In genomic region chr12:16828505-16828904, GRCm38 (mm10) we compare ENCODE assay signal across 8 mouse cellular contexts. TPM values are rescaled to one million over a fixed set of nuclear protein-coding genes. Genes with fewer than 3 reads are reported as not detected.
A peak's percentile ranks its signal among the peaks of the same experiment; 100 is the strongest.
DNase-seq lines count a peak whose midpoint lies in the region; ATAC-seq and TF ChIP-seq lines count a peak whose summit lies in the region.

No protein-coding gene starts in this region.

- no peak overlapping the region for H3K4me3 ChIP-seq in liver, adult 2 months (ENCODE audit: insufficient read depth, low read depth, low read length)
- no peak overlapping the region for H3K4me3 ChIP-seq in small intestine, adult 2 months (ENCODE audit: low read depth, low read length)
- H3K4me3 ChIP-seq in thymus, adult 2 months (ENCODE audit: control insufficient read depth, insufficient read depth, low read length): no peak overlapping the region
- H3K4me3 ChIP-seq in hindbrain, embryonic 14.5 days (replicated peaks; ENCODE audit: low read length): no peak overlapping the region

- no peak overlapping the region for H3K27ac ChIP-seq in liver, adult 2 months (replicated peaks; ENCODE audit: insufficient read depth, low read depth, low read length)
- H3K27ac ChIP-seq in small intestine, adult 2 months (ENCODE audit: insufficient read depth, low read depth, low read length): no peak overlapping the region
- no peak overlapping the region for H3K27ac ChIP-seq in thymus, adult 2 months (ENCODE audit: control insufficient read depth, insufficient read depth, low read length)
- H3K27ac ChIP-seq in hindbrain, embryonic 14.5 days: no peak overlapping the region

- peak; percentile 92 for TF ChIP-seq CTCF in liver, adult 2 months (IDR thresholded peaks at IDR 0.05; ENCODE audit: low read depth, low read length)
- peak; percentile 80 for TF ChIP-seq CTCF in small intestine, adult 2 months (IDR thresholded peaks at IDR 0.05; ENCODE audit: extremely low read depth, insufficient read length, insufficient replicate concordance, low read depth, low read length)
- TF ChIP-seq CTCF in thymus, adult 2 months (IDR thresholded peaks at IDR 0.05; ENCODE audit: borderline replicate concordance, control insufficient read depth, extremely low read depth, insufficient read depth, low read length, poor library complexity): no peak

- no peak for TF ChIP-seq POLR2A in liver, adult 2 months (IDR thresholded peaks at IDR 0.05; ENCODE audit: extremely low read depth, insufficient read depth, low read length)
- TF ChIP-seq POLR2A in small intestine, adult 2 months (IDR thresholded peaks at IDR 0.05; ENCODE audit: low read depth, low read length): no peak
- no peak for TF ChIP-seq POLR2A in thymus, adult 2 months (IDR thresholded peaks at IDR 0.05; ENCODE audit: control insufficient read depth, extremely low read depth, insufficient read depth, low read length, poor library complexity)

- H3K9ac ChIP-seq in liver, adult 2 months (ENCODE audit: low read depth, low read length): no peak overlapping the region
- H3K9ac ChIP-seq in hindbrain, embryonic 14.5 days: no peak overlapping the region

- no peaks in the 10 kb centered on the region for H3K79me2 ChIP-seq in liver, adult 2 months (ENCODE audit: control insufficient read depth, insufficient read depth, low read length)

- intact Hi-C loops in heart, postnatal 14 days (cut with DNase I): loop anchor here (5.0 kb wide), 1 partner anchor 139 kb away; no protein-coding TSS in a partner anchor

- ATAC-seq in hindbrain, embryonic 14.5 days (ENCODE audit: low FRiP score): no peak

- no peak overlapping the region for H3K4me2 ChIP-seq in hindbrain, embryonic 14.5 days (replicated peaks)

- no peaks in the 10 kb centered on the region for H3K27me3 ChIP-seq in liver, adult 2 months (ENCODE audit: control insufficient read depth, insufficient read depth, low read length)
- H3K27me3 ChIP-seq in small intestine, adult 2 months (ENCODE audit: control insufficient read depth, insufficient read depth, low read length): no peaks in the 10 kb centered on the region
- no peaks in the 10 kb centered on the region for H3K27me3 ChIP-seq in thymus, adult 2 months (ENCODE audit: control insufficient read depth, insufficient read depth, low read length)
- H3K27me3 ChIP-seq in hindbrain, embryonic 14.5 days (ENCODE audit: control insufficient read depth, insufficient read depth, low read length): no peaks in the 10 kb centered on the region

- H3K4me1 ChIP-seq in liver, adult 2 months (ENCODE audit: control insufficient read depth, insufficient read depth, low read length): no peaks in the 10 kb centered on the region
- peaks cover 15% of the 10 kb centered on the region; the same call in 1 of the 2 replicates for H3K4me1 ChIP-seq in small intestine, adult 2 months (ENCODE audit: control insufficient read depth, insufficient read depth, insufficient read length, low read length)
- no peaks in the 10 kb centered on the region for H3K4me1 ChIP-seq in thymus, adult 2 months (replicated peaks; ENCODE audit: control insufficient read depth, insufficient read depth, low read length)
- H3K4me1 ChIP-seq in hindbrain, embryonic 14.5 days (replicated peaks; ENCODE audit: control insufficient read depth, insufficient read depth, low read length): no peaks in the 10 kb centered on the region

- WGBS in liver, adult 2 months: 11% methylated on average over 6 of the region's 6 CpGs
- WGBS in small intestine, adult 2 months: 8% methylated on average over 6 of the region's 6 CpGs
- 22% methylated on average over 6 of the region's 6 CpGs for WGBS in thymus, adult 2 months
- WGBS in hindbrain, embryonic 14.5 days: 74% methylated on average over 6 of the region's 6 CpGs

- DNase-seq in ovary, adult 18-20 months (ENCODE audit: low spot score): peak; percentile 41
- DNase-seq in ovary, postnatal 10 days (ENCODE audit: low spot score): no peak
- DNase-seq in adrenal gland, postnatal 36 days: peak; percentile 73 to 83
- peak; percentile 54 to 61 for DNase-seq in heart, postnatal 14 days
- peak; percentile 70 for DNase-seq in liver, adult 2 months (ENCODE audit: extremely low read depth, low read depth, low spot score)
- DNase-seq in thymus, adult 2 months: no peak
- DNase-seq in hindbrain, embryonic 14.5 days (ENCODE audit: low spot score): no peak

- no peaks in the 10 kb centered on the region for H3K9me3 ChIP-seq in hindbrain, embryonic 14.5 days (ENCODE audit: control insufficient read depth, low read length)

- H3K36me3 ChIP-seq in liver, adult 2 months (ENCODE audit: control insufficient read depth, insufficient read depth, low read length): peaks cover 2% of the 10 kb centered on the region; the same call in 1 of the 2 replicates
- H3K36me3 ChIP-seq in small intestine, adult 2 months (ENCODE audit: control insufficient read depth, insufficient read depth, low read length): peaks cover 2% of the 10 kb centered on the region; the same call in 1 of the 2 replicates
- H3K36me3 ChIP-seq in thymus, adult 2 months (ENCODE audit: control insufficient read depth, insufficient read depth, low read length): peaks cover 3% of the 10 kb centered on the region; the same call in 1 of the 2 replicates
- peaks cover 57% of the 10 kb centered on the region for H3K36me3 ChIP-seq in hindbrain, embryonic 14.5 days (replicated peaks; ENCODE audit: control insufficient read depth, insufficient read depth)

RNA-seq across cellular contexts. Expression of gene E2f6, which starts 17.7 kb away (rescaled TPM):
- 10 to 100 TPM; 33.8 to 39.0 TPM for total RNA-seq in adrenal gland, postnatal 36 days (2021)
- 10 to 100 TPM; 57.2 to 60.7 TPM for total RNA-seq in heart, postnatal 14 days (2021)
- 8.8 and 11.5 TPM in 2 replicates for total RNA-seq in liver, adult 2 months (2014; rRNA removed)
- 10.8 and 10.9 TPM in 2 replicates for polyA plus RNA-seq in liver, adult 2 months (2012; rRNA removed)
- polyA plus RNA-seq in small intestine, adult 2 months (2012; rRNA removed): 6.2 and 6.5 TPM in 2 replicates
- polyA plus RNA-seq in thymus, adult 2 months (2012; rRNA removed): 18.8 and 19.9 TPM in 2 replicates
- 32.5 and 36.2 TPM in 2 replicates for polyA plus RNA-seq in hindbrain, embryonic 14.5 days (2014; fragmentation: Nextera tagmentation; extraction: Ambion mirVana)

RNA-seq across cellular contexts. Expression of gene Greb1, which starts 27.8 kb away (rescaled TPM):
- 10 to 100 TPM; 29.2 to 77.1 TPM for total RNA-seq in adrenal gland, postnatal 36 days (2021)
- under 1 TPM; 0.19 to 0.90 TPM for total RNA-seq in heart, postnatal 14 days (2021)
- 0.09 TPM in 1 of 2 replicates, not detected in the other for total RNA-seq in liver, adult 2 months (2014; rRNA removed)
- 0.02 and 0.09 TPM in 2 replicates for polyA plus RNA-seq in liver, adult 2 months (2012; rRNA removed)
- polyA plus RNA-seq in small intestine, adult 2 months (2012; rRNA removed): 2.0 and 3.5 TPM in 2 replicates
- polyA plus RNA-seq in thymus, adult 2 months (2012; rRNA removed): 1.2 and 10.6 TPM in 2 replicates
- 0.88 and 1.4 TPM in 2 replicates for polyA plus RNA-seq in hindbrain, embryonic 14.5 days (2014; fragmentation: Nextera tagmentation; extraction: Ambion mirVana)

Comparison
In these comparisons a context has a peak if more than half of its experiments do, and no peak if none do; other contexts are left out.
1. DNase-seq: peak in ovary, adult 18-20 months (single experiment), adrenal gland, postnatal 36 days (2 of 2), heart, postnatal 14 days (2 of 2) and liver, adult 2 months (single experiment); none in ovary, postnatal 10 days (single experiment), thymus, adult 2 months (single experiment) and hindbrain, embryonic 14.5 days (single experiment).